Mouse (Mus musculus): ENCODE measurements at regions not wholly inside any gene's neighbourhood (a gene's known extent, or its start where the extent isn't known, plus 50 kb on each side); places are given as distances from the start of the nearest gene placed in this dataset.
"Not testable (repeated sequence)": the region's sequence is repeated elsewhere in the genome, so short reads cannot be mapped to it uniquely, and the experiment has no call there.

- not testable (repeated sequence) for TF ChIP-seq TAL1 (IDR thresholded peaks at IDR 0.05; ENCODE audit: low read length); CTCF (IDR thresholded peaks at IDR 0.05 in 2 of 3, conservative IDR thresholded peaks at IDR 0.05 in 1 of 3; ENCODE audit: control insufficient read depth in 1 of 3, insufficient read depth in 1 of 3, low read depth in 2 of 3, low read length in 3 of 3, poor library complexity in 1 of 3, severe bottlenecking in 1 of 3); GATA1 (IDR thresholded peaks at IDR 0.05; ENCODE audit: low read depth, low read length); MAFK (IDR thresholded peaks at IDR 0.05; ENCODE audit: borderline replicate concordance, low read depth, low read length); JUND (IDR thresholded peaks at IDR 0.05; ENCODE audit: low read depth, low read length); HCFC1 (IDR thresholded peaks at IDR 0.05; ENCODE audit: low read depth, low read length); ETS1 (IDR thresholded peaks at IDR 0.05; ENCODE audit: low read depth, low read length); POLR2A (IDR thresholded peaks at IDR 0.05; ENCODE audit: control insufficient read depth in 1 of 2, insufficient read depth in 1 of 2, low read depth in 1 of 2, low read length in 2 of 2, poor library complexity in 1 of 2); EP300 (IDR thresholded peaks at IDR 0.05; ENCODE audit: low read depth in 1 of 2, low read length in 2 of 2); CHD1 (IDR thresholded peaks at IDR 0.05; ENCODE audit: low read depth, low read length)
These were observed 790.7 kb downstream of the Prdm13 start for GRCm38 (mm10) chr4:20895081-20895480.

Data from MEL (cell line).